Mouse (Mus musculus) right cerebral cortex, postnatal 14 days (tissue): ENCODE results near the gene Vangl2.

ENCODE experiments used
- DNase-seq: peaks from one replicate; pipeline ENCODE4 v3.0.0; 2022

Vangl2 gene

DNA sequence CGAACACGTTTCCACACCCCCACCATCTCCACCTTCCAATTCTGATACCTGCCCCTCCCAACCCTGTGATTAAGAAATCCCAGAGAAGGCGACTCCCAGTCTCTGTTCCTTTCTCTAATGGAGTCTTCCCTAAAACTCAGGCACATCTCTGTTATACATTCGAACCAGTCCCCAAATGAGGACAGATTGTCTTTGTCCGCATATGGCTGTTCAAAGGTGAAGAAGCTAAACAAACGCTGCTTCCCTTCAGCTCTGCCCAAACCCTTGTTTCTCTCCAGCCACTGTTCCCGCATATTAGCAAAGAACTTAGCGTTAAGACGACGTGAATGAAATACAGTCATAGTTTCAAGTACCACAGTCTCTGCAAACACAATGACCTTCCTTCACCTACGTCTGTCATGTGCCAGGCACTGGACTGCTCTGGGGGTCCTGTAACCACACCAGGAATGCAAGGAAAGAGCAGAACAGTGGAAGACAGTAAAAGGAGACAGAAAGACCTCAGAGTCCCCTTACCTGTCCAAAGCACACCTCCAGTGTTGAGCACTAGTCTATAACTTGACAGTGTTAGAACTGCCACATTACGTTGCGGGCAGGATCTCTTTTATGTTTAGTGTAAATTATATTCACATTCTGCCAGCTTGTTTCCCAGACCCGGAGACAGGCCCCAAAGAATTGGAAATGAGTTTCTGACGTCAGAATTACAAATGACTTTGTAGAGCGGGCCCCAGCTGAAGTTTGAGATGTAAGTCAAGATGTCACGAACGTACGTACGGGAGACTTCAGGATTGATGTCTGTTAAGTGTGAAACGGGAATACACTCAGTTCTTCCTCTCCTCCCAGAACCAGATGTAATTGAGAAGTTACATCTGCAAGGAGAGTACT lies at the start of gene Vangl2:
Vangl2 (minus strand) TSS at position 51 of the 882 bp plus-strand sequence.
- no peak for DNase-seq

DNA sequence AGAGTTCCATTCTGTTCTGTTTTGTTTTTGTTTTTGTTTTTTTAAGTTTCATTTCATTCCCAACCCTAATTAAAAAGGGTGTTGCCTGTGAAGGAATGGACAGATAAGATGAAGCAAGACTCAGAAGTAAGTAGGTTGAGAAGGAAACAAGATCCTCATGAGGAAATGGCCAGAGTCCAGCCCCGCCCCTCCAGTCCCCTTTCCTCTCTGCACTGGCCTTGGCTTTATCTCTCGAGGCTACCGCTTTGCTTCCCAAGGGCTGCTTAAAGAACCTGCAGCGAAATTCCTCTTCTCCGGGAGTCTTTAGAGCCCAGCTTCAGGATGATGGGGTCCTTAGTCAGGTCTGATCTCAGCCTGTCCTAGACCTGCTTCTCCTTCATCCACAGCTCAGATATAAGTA lies 49.7 kb upstream of the Vangl2 start:
- DNase-seq: no peak

DNA sequence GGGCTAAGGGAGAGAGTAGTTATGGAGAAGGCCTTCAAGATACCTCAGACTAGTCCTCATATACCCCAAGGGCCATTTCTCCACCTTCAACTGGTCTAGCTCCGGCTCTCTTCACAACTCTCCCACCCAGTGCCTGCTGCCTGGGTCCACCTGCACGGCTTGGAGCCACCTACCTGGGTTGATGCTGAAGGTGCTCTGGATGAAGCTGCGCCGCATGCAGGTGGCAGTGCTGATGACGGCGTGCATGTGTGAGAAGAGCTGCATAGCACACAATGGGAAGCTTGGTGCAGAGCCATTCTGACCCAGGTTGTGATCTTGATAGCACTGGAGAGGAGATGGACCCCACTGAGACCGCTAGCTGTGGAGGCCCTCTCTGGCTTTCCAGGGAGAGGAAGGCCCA lies 44.4 kb upstream of the Vangl2 start:
- no peak for DNase-seq

DNA sequence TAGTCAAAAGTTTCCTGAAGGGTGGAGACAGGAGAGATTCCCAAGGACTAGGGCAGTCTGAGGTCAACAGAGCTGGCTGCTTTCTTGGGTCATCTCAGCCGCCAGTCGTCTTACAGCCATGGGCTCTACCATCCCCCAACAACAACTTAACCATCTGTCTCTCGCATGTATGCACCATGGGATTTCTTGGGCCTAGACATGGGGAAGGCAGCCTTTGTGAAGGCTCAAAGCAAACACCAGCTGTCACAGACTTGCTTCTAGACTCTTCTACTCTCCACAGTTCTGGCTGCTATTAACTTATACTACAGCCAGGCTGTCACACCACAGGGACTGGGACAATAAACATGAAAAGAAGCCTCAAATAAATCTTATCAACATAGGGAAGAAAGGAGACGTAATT lies 43.3 kb upstream of the Vangl2 start:
- no peak for DNase-seq

DNA sequence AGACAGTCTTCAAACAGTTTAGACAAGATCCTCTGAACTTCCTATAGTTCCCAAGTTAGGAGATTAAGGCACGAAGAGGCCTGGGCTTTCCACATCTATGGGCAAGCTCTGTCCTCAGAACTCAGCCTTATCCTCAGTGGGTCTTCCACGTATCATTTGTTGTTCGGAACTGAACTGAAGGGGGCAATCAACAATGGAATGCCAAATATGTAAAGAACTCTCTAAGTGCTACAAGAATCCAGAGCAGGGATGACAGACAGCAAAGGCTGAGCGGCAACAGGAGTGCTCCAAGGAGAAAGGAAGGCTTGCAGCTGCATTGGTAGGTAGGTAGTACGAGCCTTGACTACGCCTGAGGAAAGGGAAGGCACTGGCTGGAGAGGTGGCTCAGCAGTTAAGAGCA lies 42.0 kb upstream of the Vangl2 start:
- no peak for DNase-seq

DNA sequence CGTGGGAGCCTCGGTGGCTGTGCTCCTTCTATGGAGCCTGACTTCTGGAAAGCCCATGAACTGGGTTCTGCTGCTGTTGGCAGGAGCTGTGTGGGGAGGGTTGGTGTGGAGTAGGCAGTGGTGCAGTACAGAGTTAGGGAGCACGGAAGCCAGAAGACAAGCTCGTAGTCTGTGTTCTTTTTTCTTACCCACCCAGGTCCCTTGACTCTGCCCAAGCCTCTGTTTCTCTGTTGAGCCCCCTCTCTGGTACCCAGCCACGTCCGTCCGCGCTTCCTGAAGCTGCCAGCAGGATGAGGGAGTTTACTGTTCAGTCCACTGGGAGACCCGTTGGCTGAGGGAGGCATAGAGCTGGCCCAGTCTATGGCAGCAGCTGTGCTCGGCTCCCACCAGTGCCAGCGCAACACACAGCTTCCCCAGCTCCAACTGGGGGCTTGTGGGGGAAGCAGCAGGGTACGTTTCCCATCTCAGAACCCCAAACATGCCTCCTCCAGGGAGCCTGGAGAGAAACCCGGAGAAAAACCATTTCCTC lies 36.4 kb upstream of the Vangl2 start:
- no peak for DNase-seq

DNA sequence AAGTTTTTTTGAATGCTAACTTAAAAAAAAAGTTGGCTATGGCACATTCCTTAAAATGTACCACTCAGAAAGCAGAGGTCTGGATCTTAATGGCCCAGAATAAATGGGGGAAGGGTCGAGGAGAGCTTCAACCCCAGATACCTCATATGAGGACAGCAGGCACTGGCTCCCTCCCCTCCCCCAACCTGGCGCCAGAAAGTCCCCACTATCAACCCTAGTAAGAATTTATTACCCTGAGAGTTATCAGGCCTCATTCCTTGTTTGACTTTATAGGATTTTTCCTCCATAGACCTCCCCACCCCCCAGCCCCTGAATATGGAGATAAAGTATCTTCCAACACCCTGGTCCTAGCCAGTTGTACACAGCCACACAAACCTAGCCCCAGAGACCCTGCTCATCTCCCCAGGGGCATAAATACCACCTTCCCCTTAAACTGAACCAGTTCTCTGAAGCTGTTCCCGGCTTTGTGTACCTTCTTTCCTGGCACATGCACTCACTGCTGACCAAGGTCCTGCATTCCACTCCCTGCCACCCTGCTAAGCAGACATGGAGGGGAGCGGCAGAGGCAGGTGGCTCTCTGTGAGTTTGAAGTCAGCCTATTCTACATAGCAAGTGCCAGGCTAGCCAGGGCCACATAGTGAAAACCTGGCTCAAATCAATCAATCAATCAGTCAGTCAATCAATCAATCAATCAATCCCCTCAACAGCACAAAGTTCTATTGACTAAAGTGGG lies 35.2 kb upstream of the Vangl2 start:
- DNase-seq: no peak

DNA sequence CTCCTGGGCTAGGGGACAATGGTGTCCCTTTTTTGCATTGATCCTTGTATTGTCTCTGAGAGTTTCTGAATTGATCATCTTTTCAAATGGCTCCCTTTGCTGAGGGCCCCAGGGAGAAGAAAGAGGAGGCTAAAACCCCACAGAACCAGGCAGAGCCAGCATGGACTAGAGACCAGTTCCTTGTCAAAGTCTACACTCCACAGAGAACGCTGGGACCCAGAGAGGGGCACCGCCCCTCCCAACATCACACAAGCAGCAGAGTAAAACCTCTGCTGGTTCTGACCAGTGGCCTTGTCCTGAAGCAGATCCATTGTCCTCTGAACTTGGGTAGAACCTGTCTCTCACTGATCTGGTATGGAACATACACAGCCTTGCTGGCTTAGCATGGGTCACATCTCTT lies 33.9 kb upstream of the Vangl2 start:
- no peak for DNase-seq

DNA sequence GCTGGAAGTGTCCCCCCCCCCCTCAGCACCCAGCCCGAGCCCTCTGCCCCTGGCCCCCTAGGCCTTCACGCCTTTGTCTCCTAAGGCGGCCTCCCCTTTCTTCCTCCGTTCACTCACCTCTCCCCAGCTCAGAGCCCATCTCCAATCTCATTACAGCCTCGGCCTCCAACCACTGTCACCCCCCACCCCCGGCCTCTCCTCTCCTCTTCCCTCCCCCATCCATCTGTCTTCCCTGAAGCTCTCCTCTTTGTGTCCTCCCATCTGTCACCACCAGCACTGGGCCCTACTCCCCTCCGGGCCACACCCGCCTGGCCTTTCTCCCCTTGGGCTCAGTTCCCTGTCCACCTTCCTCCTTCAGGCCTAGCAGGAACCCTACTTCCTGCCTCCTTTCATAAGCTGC lies 33.0 kb upstream of the Vangl2 start:
- DNase-seq: no peak

DNA sequence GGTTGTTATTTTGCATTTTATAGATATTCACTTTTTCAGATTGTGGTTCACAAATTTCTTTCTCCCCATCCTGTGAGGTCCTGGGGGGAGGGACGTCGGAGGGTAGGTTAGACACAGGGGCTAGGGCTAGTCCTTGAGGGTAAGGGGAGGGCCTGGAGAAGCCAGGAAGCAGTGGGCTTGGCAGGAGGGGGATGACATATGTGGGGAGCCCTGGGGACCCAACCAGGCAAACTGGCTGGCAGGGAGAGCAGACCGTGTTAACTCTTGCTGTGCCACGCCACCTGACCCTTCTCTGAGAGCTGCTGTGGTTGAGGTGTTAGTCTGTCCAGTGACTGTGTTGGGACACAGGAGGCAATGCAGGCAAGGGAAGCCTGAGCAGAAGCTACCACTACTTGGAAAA lies 32.4 kb upstream of the Vangl2 start:
- DNase-seq: no peak

DNA sequence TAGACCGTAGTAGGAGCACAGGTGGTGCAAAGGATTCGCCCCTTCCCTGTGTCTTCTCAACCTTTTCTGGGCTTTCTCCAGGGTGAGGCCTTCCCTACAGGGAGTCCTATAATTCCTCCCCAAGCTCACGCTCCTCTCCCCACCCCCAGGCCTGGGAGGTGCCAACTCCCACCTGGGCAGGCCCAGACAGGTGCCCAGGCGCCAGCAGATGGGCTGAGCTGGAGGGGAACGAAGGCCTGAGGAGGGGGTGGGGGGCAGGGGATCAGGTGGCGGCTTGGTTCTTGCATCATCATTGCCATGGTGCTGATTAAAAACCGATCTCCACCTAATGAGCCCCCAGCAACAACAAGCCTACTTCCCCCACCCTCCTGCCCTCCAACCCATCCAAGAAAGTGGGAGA lies 30.6 kb upstream of the Vangl2 start:
- DNase-seq: no peak

DNA sequence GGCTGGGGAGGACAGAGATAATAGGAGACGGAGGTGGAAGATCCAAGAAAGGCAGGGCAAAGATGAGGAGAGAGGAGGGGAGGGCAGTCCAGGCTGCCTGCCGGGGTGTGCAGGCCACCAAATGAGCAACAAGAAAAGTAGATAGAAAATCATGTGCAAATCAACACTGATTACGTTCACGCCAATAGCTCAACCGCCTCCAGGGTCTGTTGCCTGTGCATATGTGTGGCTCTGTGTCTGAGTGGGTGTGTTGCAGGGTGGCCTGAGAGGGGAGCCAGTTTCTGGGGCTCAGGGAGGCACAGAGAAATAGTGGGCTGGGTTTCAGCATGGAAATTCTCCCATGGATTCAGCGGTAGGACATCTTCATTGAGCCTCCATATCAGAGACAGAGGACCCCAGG lies 30.1 kb upstream of the Vangl2 start:
- DNase-seq: no peak

DNA sequence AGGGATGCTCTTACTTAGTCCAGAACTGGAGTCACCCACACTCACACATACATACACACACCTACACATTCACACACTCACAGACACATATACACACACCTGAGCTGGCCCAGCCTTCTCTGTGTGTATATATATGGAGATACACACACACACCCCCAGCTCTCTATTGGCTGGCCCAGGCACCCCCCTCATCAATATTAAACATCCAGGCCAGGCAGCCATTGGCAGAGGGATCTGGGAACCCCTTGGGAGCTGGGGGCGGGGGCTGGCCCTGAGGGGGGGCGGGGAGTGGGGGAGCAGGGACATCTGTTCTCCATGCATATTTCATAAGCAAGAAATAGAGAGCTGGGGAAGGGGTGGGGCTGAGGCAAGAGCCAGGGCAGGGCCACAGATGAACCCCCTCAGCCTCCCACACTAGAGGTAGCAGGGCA lies 29.3 kb upstream of the Vangl2 start, which contains the start of gene Nhlh1:
Nhlh1 (minus strand) TSS at position 83 of the 431 bp plus-strand sequence.
- no peak for DNase-seq

DNA sequence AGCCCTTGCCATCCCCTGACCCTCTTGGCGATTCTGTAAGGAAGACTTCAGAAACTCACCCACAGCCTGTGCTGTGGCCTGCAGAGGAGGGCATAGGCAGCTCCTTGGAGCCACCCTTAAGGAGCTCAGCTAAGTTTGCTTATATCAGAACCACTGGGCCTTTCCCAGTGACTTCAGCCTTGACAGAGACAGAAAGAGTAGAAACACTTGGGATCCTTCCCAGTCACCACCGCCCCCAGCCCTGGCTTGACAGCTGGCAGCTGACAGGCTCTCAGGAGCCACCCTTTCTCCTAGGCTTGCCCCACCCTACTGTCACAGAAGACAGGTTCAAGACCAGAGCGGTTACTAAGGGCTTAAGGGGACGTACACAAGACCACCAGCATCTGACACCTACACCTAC lies 28.0 kb upstream of the Vangl2 start:
- DNase-seq: no peak

DNA sequence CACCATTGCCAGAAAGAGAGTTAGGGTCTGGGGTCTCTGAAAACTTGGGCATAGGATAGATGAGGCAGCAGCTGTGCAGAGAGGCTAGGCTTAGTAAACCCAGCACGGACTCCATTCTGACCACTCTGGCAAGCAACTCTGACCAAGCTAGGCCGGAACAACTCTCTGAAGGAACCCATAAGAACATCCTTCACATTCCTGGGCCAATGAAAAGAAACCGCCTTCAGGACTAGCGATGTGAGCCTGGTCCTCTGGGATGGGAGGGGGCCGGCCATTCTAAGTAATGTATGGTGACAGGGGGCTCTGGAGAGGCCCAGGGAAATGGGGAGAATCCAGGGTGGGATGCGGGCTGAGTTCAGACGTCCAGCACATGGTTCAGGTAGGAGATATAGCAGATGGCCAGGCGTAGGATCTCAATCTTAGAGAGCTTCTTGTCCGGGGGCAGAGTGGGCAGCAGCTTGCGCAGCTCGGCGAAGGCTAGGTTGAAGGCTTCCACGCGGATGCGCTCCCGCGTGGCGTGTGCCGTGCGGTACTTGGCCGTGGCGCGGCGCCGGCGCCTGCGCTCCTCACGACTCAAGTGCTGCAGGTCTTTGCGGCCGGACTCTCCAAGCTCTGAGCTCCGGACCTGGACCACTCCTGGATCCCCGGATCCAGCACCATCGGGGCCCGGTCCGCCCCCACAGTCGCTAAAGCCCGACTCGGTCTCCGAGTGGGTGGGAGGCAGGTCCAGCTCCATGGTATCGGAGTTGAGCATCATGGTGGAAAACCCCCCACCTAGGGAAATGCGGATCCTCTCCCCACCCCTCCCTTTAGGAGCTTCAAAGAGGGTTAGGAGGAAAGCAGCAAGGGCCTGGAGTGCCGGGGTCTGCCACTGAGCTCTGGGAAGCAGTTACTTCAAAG lies 25.5 kb upstream of the Vangl2 start:
- DNase-seq: peak; percentile 31

DNA sequence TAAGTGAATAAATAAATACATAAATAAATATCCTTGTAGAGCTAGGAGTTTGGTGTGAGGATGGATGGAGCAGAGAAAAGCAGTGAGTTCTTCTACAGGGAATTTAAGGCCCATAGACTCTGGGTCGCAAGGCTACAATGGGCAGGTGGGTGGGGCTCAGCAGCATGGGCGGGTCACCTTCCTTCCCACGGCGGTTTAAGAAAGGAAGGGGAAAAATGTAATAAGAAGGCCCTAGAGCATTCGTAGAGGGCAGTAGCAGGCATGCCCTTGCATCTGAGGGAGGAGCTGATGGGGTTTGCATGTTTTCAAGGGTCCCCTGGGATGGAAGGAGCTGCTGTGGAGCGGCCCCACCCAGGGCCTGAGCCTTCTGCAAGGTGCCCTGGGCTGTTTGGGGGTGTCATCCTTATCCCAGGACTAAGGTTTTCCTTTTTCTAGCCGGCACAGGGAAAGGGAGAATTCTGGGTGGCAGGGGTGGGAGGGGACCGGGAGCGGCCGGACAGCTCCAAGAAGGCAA lies 24.6 kb upstream of the Vangl2 start:
- DNase-seq: no peak

DNA sequence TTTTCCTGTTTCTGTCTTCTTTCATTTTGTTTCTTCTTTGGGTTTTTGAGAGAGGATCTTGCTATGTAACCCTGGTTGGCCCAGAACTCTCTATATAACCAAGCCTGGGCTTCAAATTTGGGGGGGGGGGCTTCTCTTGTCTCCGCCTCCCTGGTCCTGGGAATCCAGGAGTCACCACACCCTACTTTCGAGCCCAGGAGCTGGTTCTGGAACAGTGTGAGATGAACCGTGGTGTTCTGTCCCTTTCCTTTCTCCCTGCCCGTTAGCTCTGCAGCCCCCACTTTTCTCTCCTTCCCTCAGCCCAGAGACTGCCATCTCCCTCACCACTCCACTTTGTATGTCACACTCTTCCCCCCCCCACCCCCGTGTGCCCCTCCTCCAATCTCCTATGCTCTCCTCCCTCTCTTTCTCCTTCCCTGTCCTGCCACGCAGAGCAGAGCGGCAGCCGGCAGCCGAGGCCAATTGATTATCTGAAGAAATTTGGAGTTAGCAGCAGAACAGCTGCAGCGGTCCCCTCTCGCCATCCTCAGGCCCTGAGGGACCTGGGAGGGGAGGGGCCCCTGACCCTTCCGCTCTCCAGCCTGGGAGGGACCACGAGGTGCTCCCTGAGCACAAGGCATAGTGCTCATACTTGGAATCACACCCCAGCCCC lies 21.0 kb upstream of the Vangl2 start:
- no peak for DNase-seq

DNA sequence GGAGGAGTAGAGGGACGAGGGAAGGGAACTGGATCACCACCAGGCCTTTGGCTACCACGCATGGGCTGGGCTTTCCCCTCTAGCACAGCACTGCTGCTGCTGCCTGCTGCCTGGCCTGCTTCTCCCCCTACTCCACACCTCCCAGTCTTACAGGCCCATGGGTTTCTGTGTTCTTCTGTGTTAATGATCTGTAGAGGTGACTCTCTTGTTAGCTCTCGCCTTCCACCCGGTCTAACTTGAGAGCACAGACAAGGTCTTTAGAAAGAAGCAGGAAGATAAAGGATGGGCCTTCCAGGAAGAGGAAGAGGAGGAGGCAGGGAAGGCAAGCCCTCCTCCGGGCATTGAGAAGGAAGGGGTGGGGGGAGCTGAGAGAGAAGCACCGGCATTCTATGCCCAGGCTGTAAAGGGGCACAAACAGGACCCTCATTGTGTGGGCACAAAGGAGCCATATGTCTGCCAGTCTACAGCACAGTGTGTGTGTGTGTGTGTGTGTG lies 20.0 kb upstream of the Vangl2 start:
- DNase-seq: no peak

DNA sequence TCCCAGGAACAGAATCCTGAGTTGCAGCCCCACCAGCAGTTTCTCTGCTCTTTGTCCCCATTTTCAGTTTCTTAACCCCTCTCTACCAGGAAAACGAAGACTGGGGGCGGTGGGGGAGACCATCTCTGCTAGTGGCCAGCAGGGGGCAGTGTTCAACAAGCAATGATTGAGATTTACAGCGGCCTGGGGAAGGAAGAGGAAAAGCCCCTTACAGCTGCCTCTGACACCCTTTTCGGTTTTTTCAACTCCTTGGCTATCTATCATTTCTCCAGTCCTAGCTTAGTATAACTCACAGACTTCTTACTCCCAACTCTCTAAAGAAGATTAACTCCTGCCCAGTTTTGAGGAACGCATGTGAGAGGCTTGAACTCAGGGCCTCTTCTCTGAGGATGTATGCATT lies 18.7 kb upstream of the Vangl2 start:
- peak; percentile 75 for DNase-seq

DNA sequence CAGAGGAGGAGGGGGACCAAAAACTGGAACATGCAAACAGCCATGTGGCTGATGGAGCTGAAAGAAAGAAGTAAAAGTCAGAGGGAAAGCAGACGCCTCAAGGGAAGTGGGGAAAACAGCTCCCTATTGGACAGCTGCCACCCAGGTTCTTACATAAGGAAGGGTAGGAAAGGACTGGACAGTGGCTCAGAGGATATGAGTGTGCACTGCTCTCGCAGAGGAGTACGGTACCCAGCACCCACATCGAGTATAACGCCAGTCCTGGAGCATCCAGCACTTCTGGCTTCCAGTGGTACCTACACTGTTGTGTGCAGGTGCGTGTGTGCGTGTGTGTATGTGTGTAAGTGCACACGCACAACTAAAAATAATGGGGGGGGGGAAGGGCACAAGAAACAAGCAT lies 18.2 kb upstream of the Vangl2 start:
- no peak for DNase-seq

DNA sequence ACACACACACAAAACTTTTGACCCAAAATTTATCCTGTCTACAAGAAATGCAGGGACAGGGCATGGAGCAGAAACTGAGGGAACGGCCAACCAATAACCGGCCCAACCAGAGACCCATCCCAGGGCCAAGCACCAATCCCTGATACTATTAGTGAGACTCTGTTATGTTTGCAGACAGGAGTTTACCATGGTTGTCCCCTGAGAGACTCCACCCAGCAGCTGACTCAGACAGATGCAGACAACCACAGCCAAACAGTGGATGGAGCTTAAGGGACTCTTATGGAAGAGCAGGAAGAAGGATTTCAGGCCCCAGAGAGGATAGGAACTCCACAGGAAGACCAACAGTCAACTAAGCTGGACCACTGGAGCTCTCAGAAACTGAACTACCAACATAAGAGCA lies 1.7 kb upstream of the Vangl2 start:
- DNase-seq: no peak

DNA sequence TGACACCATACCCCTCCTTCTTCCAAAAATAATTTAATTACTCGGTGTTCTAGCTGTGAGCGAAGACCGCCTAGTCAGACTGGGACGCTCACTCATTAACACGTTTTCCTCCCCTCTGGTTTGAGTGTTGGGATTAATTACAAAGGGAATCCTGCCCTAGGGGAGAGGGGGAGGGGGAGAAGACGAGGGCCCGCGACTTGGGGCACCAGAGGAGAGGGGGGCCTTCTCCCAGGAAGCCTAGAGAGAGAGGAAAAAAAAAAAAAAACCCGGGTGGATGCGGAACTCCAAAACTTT lies 488 bp downstream of the Vangl2 start:
- DNase-seq: no peak
